Mouse (Mus musculus): ENCODE data around the gene Ntn1.

- TF ChIP-seq POLR2A (IDR thresholded peaks at IDR 0.05; ENCODE audit: low read depth, low read length) (no peak), CTCF (conservative IDR thresholded peaks at IDR 0.05; ENCODE audit: insufficient read depth, insufficient read length, low read depth, low read length) (no peak)
Observed at GRCm38 (mm10) chr11:68383519-68383918, 17.1 kb downstream of the Ntn1 start.

Data from kidney, adult 2 months (tissue).